Mouse (Mus musculus) myocyte (in vitro differentiated cells): ENCODE results near the gene Gnl1. TPM values are rescaled to one million over a fixed set of nuclear protein-coding genes. Genes with fewer than 3 reads are reported as not detected.
A peak's percentile ranks its signal among the peaks of the same experiment; 100 is the strongest.
"Not testable (repeated sequence)": the region's sequence is repeated elsewhere in the genome, so short reads cannot be mapped to it uniquely, and the experiment has no call there.

ENCODE experiments used
- H3K27me3 ChIP-seq: one replicate; pipeline ENCODE4 v1.6.1; 2011; ENCODE audit not compliant: control insufficient read depth, insufficient read depth, insufficient read length
- H3K36me3 ChIP-seq: one replicate; pipeline ENCODE4 v1.6.1; 2011; ENCODE audit not compliant: control insufficient read depth, insufficient read depth
- H3K4me2 ChIP-seq: one replicate; pipeline ENCODE4 v1.6.1; 2011; ENCODE audit warnings: low read depth, control low read depth
- H3K4me3 ChIP-seq: one replicate; pipeline ENCODE4 v1.5.1; 2011; ENCODE audit warnings: mild to moderate bottlenecking, control low read depth, moderate library complexity
- H3K79me2 ChIP-seq: one replicate; pipeline ENCODE4 v1.6.1; 2011; ENCODE audit not compliant: control insufficient read depth, insufficient read depth
- H3ac ChIP-seq: one replicate; pipeline ENCODE4 v1.6.1; 2011; ENCODE audit not compliant: control insufficient read depth, insufficient read length
- CEBPB ChIP-seq: IDR thresholded peaks from 2 replicates; pipeline ENCODE4 v1.6.1; 2011; ENCODE audit warnings: mild to moderate bottlenecking, moderate library complexity; ENCODE audit not compliant: poor library complexity, insufficient read depth, severe bottlenecking
- E2F4 ChIP-seq: IDR thresholded peaks from one replicate; pipeline ENCODE4 v1.6.1; 2011; ENCODE audit warnings: mild to moderate bottlenecking, control low read depth, moderate library complexity; ENCODE audit not compliant: insufficient read depth
- MAX ChIP-seq: IDR thresholded peaks from one replicate; pipeline ENCODE4 v1.6.1; 2011; ENCODE audit warnings: low read depth, mild to moderate bottlenecking, control low read depth
- MYOD1 ChIP-seq, 3 experiments: IDR thresholded peaks; one replicate each; pipeline ENCODE4 v1.6.1; 2011; ENCODE audit warnings: control low read depth in 2 of 3, low read depth in 2 of 3, mild to moderate bottlenecking in 2 of 3, moderate library complexity in 1 of 3; ENCODE audit not compliant: insufficient read length in 2 of 3, control insufficient read depth in 1 of 3
- MYOG ChIP-seq, 3 experiments: IDR thresholded peaks; one replicate each; pipeline ENCODE4 v1.6.1; 2011; ENCODE audit warnings: control low read depth in 2 of 3, low read depth in 2 of 3, mild to moderate bottlenecking in 2 of 3; ENCODE audit not compliant: insufficient read length in 2 of 3, control insufficient read depth in 1 of 3, insufficient read depth in 1 of 3
- POLR2A ChIP-seq: IDR thresholded peaks from one replicate; pipeline ENCODE4 v1.6.1; 2011; ENCODE audit warnings: low read depth, mild to moderate bottlenecking, control low read depth, moderate library complexity; ENCODE audit not compliant: insufficient read length
- POLR2AphosphoS2 ChIP-seq: IDR thresholded peaks from one replicate; pipeline ENCODE4 v1.6.1; 2011; ENCODE audit warnings: low read depth, control low read depth; ENCODE audit not compliant: insufficient read length
- REST ChIP-seq: IDR thresholded peaks from one replicate; pipeline ENCODE4 v1.6.1; 2011; ENCODE audit warnings: mild to moderate bottlenecking, control low read depth, moderate library complexity; ENCODE audit not compliant: insufficient read depth, insufficient read length
- SRF ChIP-seq: IDR thresholded peaks from one replicate; pipeline ENCODE4 v1.6.1; 2011; ENCODE audit warnings: low read depth; ENCODE audit not compliant: control insufficient read depth, insufficient read length
- TCF12 ChIP-seq: IDR thresholded peaks from one replicate; pipeline ENCODE4 v1.6.1; 2011; ENCODE audit warnings: mild to moderate bottlenecking, control low read depth; ENCODE audit not compliant: poor library complexity, insufficient read depth, severe bottlenecking
- TCF3 ChIP-seq: IDR thresholded peaks from one replicate; pipeline ENCODE4 v1.6.1; 2011; ENCODE audit warnings: low read depth, control low read depth; ENCODE audit not compliant: insufficient read length
- USF1 ChIP-seq: IDR thresholded peaks from one replicate; pipeline ENCODE4 v1.6.1; 2011; ENCODE audit warnings: low read depth, mild to moderate bottlenecking, control low read depth, moderate library complexity
- polyA plus RNA-seq: library from polyadenylated mRNA; unstranded; fragments of >200 nt; fragmentation: generic; extraction: Trizol; gene quantifications from one replicate; pipeline ENCODE4 v1.2.1, GENCODE M21; 2012; ENCODE audit warnings: missing spikeins

The Gnl1 gene
- polyA plus RNA-seq, 1 experiment = 64.1 TPM

DNA sequence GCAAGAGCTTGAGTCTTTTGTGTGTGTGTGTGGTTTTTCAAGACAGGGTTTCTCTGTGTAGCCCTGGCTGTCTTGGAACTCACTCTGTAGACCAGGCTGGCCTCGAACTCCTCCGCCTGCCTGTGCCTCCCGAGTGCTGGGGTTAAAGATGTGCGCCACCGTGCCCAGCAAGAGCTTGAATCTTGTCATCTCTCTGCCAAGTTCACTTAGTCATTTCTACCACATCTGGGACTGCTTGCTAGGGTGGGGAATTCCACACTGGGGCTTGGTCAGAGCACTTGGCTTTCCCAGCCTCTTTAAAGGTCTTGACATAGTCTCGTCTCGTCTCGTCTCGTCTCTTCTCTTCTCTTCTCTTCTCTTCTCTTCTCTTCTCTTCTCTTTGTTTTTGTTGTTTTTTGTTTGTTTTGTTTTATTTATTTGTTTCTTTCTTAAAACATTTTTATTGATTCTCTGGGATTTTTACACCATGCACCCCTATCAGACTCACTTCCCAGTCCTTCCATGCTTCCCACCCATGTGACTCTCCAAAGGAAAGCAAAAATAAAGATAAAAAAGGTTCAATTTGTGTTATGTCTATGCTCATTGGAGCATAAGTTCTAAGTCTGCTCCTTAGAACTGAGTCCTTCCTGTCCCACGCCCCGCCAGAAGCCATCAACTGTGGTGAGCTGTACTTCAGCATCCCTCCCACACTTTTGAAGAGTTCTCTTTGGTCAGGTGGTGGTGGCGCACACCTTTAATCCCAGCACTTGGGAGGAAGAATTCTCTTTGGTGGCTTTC, 21.7 kb downstream of the Gnl1 start:
- H3K4me3 ChIP-seq = no peak overlapping the region
- peaks cover 73% of the 10 kb centered on the region for H3K79me2 ChIP-seq
- H3K4me2 ChIP-seq = peak overlapping the region; percentile 75
- H3K27me3 ChIP-seq = no peaks in the 10 kb centered on the region
- H3ac ChIP-seq = no peak overlapping the region
- no peaks in the 10 kb centered on the region for H3K36me3 ChIP-seq
- TF ChIP-seq MYOG (IDR thresholded peaks at IDR 0.05; ENCODE audit: control insufficient read depth in 1 of 3, insufficient read depth in 1 of 3, insufficient read length in 2 of 3, low read depth in 2 of 3) (peak in 1 of 3 experiments; percentile 19), TCF12 (no peak), SRF (no peak), REST (no peak), CEBPB (no peak), MAX (no peak), MYOD1 (IDR thresholded peaks at IDR 0.05; ENCODE audit: control insufficient read depth in 1 of 3, insufficient read length in 2 of 3, low read depth in 2 of 3) (peak in 1 of 3 experiments; percentile 17), E2F4 (no peak), TCF3 (no peak), POLR2AphosphoS2 (no peak), USF1 (no peak), POLR2A (no peak)

GRCm38 (mm10) chr17:36001966-36002365, 22.3 kb downstream of the Gnl1 start:
- no peak overlapping the region for H3K4me3 ChIP-seq
- TF ChIP-seq E2F4 = no peak
- TF ChIP-seq MYOD1 (IDR thresholded peaks at IDR 0.05; ENCODE audit: control insufficient read depth in 1 of 3, insufficient read length in 2 of 3, low read depth in 2 of 3) = peak in 1 of 3 experiments; percentile 9

DNA sequence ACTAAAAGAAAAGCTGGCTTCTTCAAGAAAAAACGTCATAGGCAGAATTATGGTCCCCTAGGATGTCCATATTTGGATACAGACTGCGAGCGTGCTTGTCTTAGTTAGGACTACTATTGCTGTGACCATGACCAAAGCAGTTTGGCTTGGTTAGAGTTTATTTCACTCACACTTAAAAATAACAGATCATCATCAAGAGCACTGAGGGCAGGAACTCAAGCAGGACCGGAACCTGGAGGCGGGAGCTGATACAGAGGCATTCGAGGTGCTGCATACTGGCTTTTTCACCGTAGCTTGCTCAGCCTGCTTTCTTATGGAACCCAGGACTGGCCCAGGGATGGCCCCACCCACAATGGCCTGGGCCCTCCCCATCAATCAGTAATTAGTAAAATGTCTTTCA, 23.7 kb downstream of the Gnl1 start:
- no peaks in the 10 kb centered on the region for H3K27me3 ChIP-seq
- TF ChIP-seq POLR2AphosphoS2 (no peak), TCF12 (no peak), CEBPB (no peak), TCF3 (no peak), MYOD1 (IDR thresholded peaks at IDR 0.05; ENCODE audit: control insufficient read depth in 1 of 3, insufficient read length in 2 of 3, low read depth in 2 of 3) (no peak), MYOG (IDR thresholded peaks at IDR 0.05; ENCODE audit: control insufficient read depth in 1 of 3, insufficient read depth in 1 of 3, insufficient read length in 2 of 3, low read depth in 2 of 3) (no peak), SRF (no peak), E2F4 (no peak), MAX (no peak), USF1 (no peak), POLR2A (no peak), REST (no peak)

More at GRCm38 (mm10) chr17:36001966-36002365, 22.3 kb downstream of the Gnl1 start:
- no peaks in the 10 kb centered on the region for H3K36me3 ChIP-seq
- peak overlapping the region; percentile 49 for H3K4me2 ChIP-seq
- H3K79me2 ChIP-seq = peaks cover 80% of the 10 kb centered on the region
- H3ac ChIP-seq = no peak overlapping the region
- H3K27me3 ChIP-seq = no peaks in the 10 kb centered on the region

GRCm38 (mm10) chr17:36004409-36004808, 24.8 kb downstream of the Gnl1 start:
- not testable (repeated sequence) for H3K4me3 ChIP-seq, H3ac ChIP-seq, H3K36me3 ChIP-seq, H3K27me3 ChIP-seq, H3K4me2 ChIP-seq
- H3K79me2 ChIP-seq = peaks cover 58% of the 10 kb centered on the region

More for the DNA sequence above, 23.7 kb downstream of the Gnl1 start:
- Histone ChIP-seq H3K36me3 (no peaks in the 10 kb centered on the region), H3K4me2 (no peak overlapping the region), H3K79me2 (peaks cover 68% of the 10 kb centered on the region), H3ac (no peak overlapping the region), H3K4me3 (no peak overlapping the region)

GRCm38 (mm10) chr17:36014977-36015376, 35.3 kb downstream of the Gnl1 start:
- no peaks in the 10 kb centered on the region for H3K27me3 ChIP-seq
- no peak for TF ChIP-seq E2F4
- TF ChIP-seq MYOD1 (IDR thresholded peaks at IDR 0.05; ENCODE audit: control insufficient read depth in 1 of 3, insufficient read length in 2 of 3, low read depth in 2 of 3) = no peak
- TF ChIP-seq USF1 = no peak
- no peak for TF ChIP-seq REST
- no peak for TF ChIP-seq POLR2AphosphoS2
- TF ChIP-seq CEBPB = no peak
- no peak for TF ChIP-seq TCF12
- no peak for TF ChIP-seq SRF
- TF ChIP-seq POLR2A = no peak
- no peak for TF ChIP-seq MAX
- no peak for TF ChIP-seq MYOG (IDR thresholded peaks at IDR 0.05; ENCODE audit: control insufficient read depth in 1 of 3, insufficient read depth in 1 of 3, insufficient read length in 2 of 3, low read depth in 2 of 3)
- TF ChIP-seq TCF3 = no peak
- peaks cover 3% of the 10 kb centered on the region for H3K36me3 ChIP-seq
- H3K79me2 ChIP-seq = peaks cover 49% of the 10 kb centered on the region
- H3ac ChIP-seq = no peak overlapping the region
- H3K4me2 ChIP-seq = no peak overlapping the region
- H3K4me3 ChIP-seq = no peak overlapping the region
